Mouse (Mus musculus) neutrophil, adult 59 days (primary cell): ENCODE measurements around the gene Rwdd1. TPM values are rescaled to one million over a fixed set of nuclear protein-coding genes. Genes with fewer than 3 reads are reported as not detected.

ENCODE experiments used
- total RNA-seq, 2 experiments: library from RNA; stranded (reverse); gene quantifications; 1 replicate in 1 of 2; 2 replicates in 1 of 2; pipeline ENCODE4 v1.2.4; 2023

Gene Rwdd1
- 10 to 100 TPM; 34.3 to 37.3 TPM for total RNA-seq

GRCm38 (mm10) chr10:34019302-34020075, at the start of gene Rwdd1:
TSS of gene Rwdd1 (minus strand) at chr10:34019624.

GRCm38 (mm10) chr10:34044210-34044609, 24.8 kb upstream of the Rwdd1 start, which contains the start of gene Calhm4:
TSS of gene Calhm4 (minus strand) at chr10:34044310.

DNA sequence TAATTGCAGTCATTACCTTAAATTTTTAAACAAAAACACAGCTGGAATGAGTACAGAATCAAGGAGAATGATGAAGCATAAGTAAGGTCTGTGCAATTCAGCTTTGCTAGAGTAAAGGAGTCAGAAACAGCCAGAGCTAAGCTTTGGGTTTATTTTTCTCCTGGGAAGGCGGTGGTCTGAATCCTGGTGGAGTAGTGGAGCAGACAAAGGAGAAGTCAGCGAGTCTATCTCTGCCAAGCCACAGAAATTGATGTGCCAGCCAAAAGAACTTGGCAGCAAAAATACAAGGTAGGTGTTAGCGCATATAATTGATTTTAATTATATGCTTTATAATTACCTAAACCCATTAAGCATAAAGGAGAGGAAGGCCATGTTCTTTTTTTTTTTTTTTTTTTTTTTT, 18.0 kb upstream of the Rwdd1 start, which contains the start of gene Trappc3l:
Gene Trappc3l, plus strand, starts transcription at position 197 of the 400 bp plus-strand sequence.

GRCm38 (mm10) chr10:33950803-33951583, 68.4 kb downstream of the Rwdd1 start, which contains the start of gene Zup1:
TSS of gene Zup1 (minus strand) at chr10:33951269.

Other genes with a start within 250 kb of the Rwdd1 start
- not detected for gene Sult3a2, start 232.9 kb downstream of the Rwdd1 start, total RNA-seq
- not detected for gene Sult3a1, start 161.9 kb downstream of the Rwdd1 start, total RNA-seq
- not detected for gene Rsph4a, start 114.5 kb downstream of the Rwdd1 start, total RNA-seq
- 10 to 100 TPM; 35.9 to 37.2 TPM for gene Zup1, start 68.4 kb downstream of the Rwdd1 start, total RNA-seq
- gene Trappc3l, start 18.0 kb upstream of the Rwdd1 start, total RNA-seq: not detected
- gene Calhm4, start 24.7 kb upstream of the Rwdd1 start, total RNA-seq: not detected
- not detected for gene Calhm5, start 76.9 kb upstream of the Rwdd1 start, total RNA-seq
- 1 to 10 TPM; 2.3 to 4.0 TPM for gene Calhm6, start 108.4 kb upstream of the Rwdd1 start, total RNA-seq
- gene Dse, start 188.1 kb upstream of the Rwdd1 start, total RNA-seq: 10 to 100 TPM in 1 of 2 experiments, 1 to 10 TPM in 1; 8.3 to 13.3 TPM